Mouse (Mus musculus) liver, embryonic 13.5 days (tissue): ENCODE results near the gene Olfr1394. TPM values are rescaled to one million over a fixed set of nuclear protein-coding genes. Genes with fewer than 3 reads are reported as not detected.
"Not testable (repeated sequence)": the region's sequence is repeated elsewhere in the genome, so short reads cannot be mapped to it uniquely, and the experiment has no call there.

Experiments used
- ATAC-seq: fragments of 200-750 bp; cut with Nextera tagmentation; 2 replicates; pipeline ENCODE4 v1.8.0; 2017; ENCODE audit warnings: low read depth, mild to moderate bottlenecking, moderate number of reproducible peaks, moderate library complexity
- DNase-seq: peaks from one replicate; pipeline ENCODE4 v3.0.0; 2022
- H3K27ac ChIP-seq: fragments of 300-500 bp; sonication (generic); 2 replicates; pipeline ENCODE4 v1.5.1; 2015; ENCODE audit warnings: moderate library complexity, mild to moderate bottlenecking, inconsistent platforms
- H3K27me3 ChIP-seq: fragments of 300-500 bp; sonication (generic); 2 replicates; pipeline ENCODE4 v1.6.1; 2015; ENCODE audit warnings: mild to moderate bottlenecking, inconsistent platforms
- H3K36me3 ChIP-seq: fragments of 300-500 bp; sonication (generic); 2 replicates; pipeline ENCODE4 v1.6.1; 2015; ENCODE audit warnings: mild to moderate bottlenecking, inconsistent platforms
- H3K4me1 ChIP-seq: fragments of 300-500 bp; sonication (generic); replicated peaks from 2 replicates; pipeline ENCODE4 v1.6.1; 2015; ENCODE audit warnings: inconsistent platforms
- H3K4me2 ChIP-seq: fragments of 300-500 bp; sonication (generic); 2 replicates; pipeline ENCODE4 v1.6.1; 2015; ENCODE audit warnings: inconsistent platforms, mild to moderate bottlenecking, moderate library complexity
- H3K4me3 ChIP-seq: fragments of 300-500 bp; sonication (generic); replicated peaks from 2 replicates; pipeline ENCODE4 v1.5.1; 2015; ENCODE audit warnings: mild to moderate bottlenecking, inconsistent platforms
- H3K9ac ChIP-seq: fragments of 300-500 bp; sonication (generic); 2 replicates; pipeline ENCODE4 v1.6.1; 2015; ENCODE audit warnings: mild to moderate bottlenecking, inconsistent platforms
- H3K9me3 ChIP-seq: fragments of 300-500 bp; sonication (generic); replicated peaks from 2 replicates; pipeline ENCODE4 v1.6.1; 2016; ENCODE audit warnings: inconsistent platforms
- WGBS: fragments of 180-500 bp; shearing (Covaris S2); methylation state at CpG from one replicate; pipeline ENCODE4 v1.1.7; 2015; ENCODE audit not compliant: insufficient replicate concordance; 5-methylcytosine and 5-hydroxymethylcytosine counted together
- polyA plus RNA-seq: library from polyadenylated mRNA; unstranded; fragments of >200 nt; fragmentation: Nextera tagmentation; extraction: Ambion mirVana; gene quantifications from 2 replicates; pipeline ENCODE4 v1.2.1, GENCODE M21; 2015

The Olfr1394 gene
- polyA plus RNA-seq, 1 experiment from 2014 or later: not detected

DNA sequence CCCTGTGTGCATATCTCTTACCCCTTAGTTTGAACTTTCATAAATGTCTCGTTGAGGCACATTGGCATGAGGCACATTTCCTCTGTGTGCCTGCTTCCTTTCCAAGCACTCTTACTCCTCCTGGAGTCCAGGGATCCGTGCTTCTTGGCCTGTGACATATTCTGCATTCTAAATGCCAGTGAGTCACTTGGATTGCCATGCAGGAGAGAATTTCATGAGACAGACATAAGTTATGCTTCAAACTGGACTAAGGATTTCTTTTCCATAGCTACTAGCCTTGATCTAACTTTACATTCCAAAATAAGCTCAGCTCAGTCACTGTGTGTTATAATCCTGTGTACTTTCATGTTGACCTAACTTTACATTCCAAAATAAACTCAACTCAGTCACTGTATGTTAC is 36.9 kb downstream of the Olfr1394 start:
- ATAC-seq (no peak), DNase-seq (no peak)
- Histone ChIP-seq H3K4me2 (no peak overlapping the region), H3K4me1 (peaks cover 4% of the 10 kb centered on the region; the same call in 1 of the 2 replicates), H3K9me3 (no peaks in the 10 kb centered on the region), H3K4me3 (no peak overlapping the region), H3K27me3 (no peaks in the 10 kb centered on the region), H3K36me3 (no peaks in the 10 kb centered on the region), H3K9ac (no peak overlapping the region), H3K27ac (no peak overlapping the region)
- 39% methylated on average over 2 of the region's 2 CpGs for WGBS

DNA sequence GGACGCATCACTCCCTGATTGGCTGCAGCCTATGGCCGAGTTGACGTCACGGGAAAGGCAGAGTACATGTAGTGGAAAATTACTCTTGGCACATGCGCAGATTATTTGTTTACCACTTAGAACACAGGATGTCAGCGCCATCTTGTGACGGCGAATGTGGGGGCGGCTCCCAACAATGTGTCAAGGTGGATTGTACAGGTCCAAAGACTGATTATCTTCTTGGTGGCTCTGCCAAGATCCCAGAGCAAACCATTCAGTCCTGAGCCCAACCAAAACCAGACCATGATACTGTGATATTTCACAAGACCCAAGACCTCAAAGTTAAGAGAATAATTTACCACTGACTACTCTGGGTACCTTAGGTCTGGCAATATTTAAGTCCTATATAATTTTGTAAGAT is 40.6 kb downstream of the Olfr1394 start:
- H3K4me3 ChIP-seq, H3K36me3 ChIP-seq, H3K27me3 ChIP-seq, H3K9ac ChIP-seq, H3K27ac ChIP-seq, H3K4me1 ChIP-seq, H3K4me2 ChIP-seq, DNase-seq, ATAC-seq, H3K9me3 ChIP-seq: not testable (repeated sequence)
- WGBS: 85% methylated on average over 9 of the region's 9 CpGs

- ATAC-seq: peak; percentile 29; the same call in 1 of the 2 replicates
- no peak overlapping the region for H3K9ac ChIP-seq
- H3K4me3 ChIP-seq: no peak overlapping the region
- H3K9me3 ChIP-seq: no peaks in the 10 kb centered on the region
- H3K27me3 ChIP-seq: no peaks in the 10 kb centered on the region
- WGBS: 27% methylated on average over 7 of the region's 7 CpGs
- H3K4me1 ChIP-seq: peaks cover 9% of the 10 kb centered on the region
- H3K36me3 ChIP-seq: no peaks in the 10 kb centered on the region
- no peak for DNase-seq
- H3K27ac ChIP-seq: no peak overlapping the region
- no peak overlapping the region for H3K4me2 ChIP-seq
Measured at GRCm38 (mm10) chr11:49195819-49196322, 41.7 kb downstream of the Olfr1394 start.

DNA sequence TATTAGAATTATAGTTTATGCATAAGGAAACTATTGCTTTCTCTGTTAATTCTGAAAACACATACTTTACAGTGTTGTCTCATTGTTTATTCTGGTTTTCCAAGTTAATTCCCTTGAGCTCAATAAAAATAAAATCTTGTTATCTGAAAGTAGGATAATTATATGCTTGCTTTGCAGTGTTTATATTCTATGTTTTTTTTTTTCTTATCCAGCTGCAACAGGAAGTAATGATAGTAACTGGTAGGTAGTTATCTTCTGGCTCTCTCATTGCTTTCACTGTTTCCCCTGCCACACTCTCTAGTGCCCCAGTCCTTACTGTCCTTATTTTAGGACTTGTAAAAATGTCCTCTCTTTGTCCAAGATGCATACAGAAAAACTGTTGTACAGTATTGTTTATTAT is 46.5 kb downstream of the Olfr1394 start:
- no peak for DNase-seq
- Histone ChIP-seq H3K27me3 (no peaks in the 10 kb centered on the region), H3K4me1 (peaks cover 31% of the 10 kb centered on the region)

DNA sequence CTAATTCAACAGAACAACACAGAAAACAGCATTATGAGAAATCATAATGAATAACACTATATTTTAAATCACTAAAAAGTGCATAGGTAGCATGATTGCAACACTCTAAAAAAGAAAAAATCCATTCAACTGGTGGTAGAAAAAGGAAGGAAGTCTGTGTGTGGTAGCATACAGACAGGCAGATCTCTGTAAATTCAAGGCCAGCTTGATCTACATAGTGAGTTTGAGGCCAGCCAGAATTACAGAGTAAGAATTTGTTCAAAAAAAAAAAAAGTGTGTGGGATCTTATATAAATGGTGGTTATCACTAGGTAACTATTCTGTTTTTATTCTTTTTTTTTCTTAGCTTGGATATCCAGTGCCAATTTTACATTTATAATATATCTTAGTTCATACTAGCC is 47.0 kb downstream of the Olfr1394 start:
- Histone ChIP-seq H3K4me2 (no peak overlapping the region), H3K9ac (no peak overlapping the region)
- no peak for ATAC-seq

More for the DNA sequence above, 46.5 kb downstream of the Olfr1394 start:
- ATAC-seq: no peak
- no peaks in the 10 kb centered on the region for H3K36me3 ChIP-seq
- no peaks in the 10 kb centered on the region for H3K9me3 ChIP-seq
- no peak overlapping the region for H3K4me2 ChIP-seq
- no peak overlapping the region for H3K9ac ChIP-seq
- H3K27ac ChIP-seq: no peak overlapping the region
- no peak overlapping the region for H3K4me3 ChIP-seq

GRCm38 (mm10) chr11:49202071-49202470 is 47.9 kb downstream of the Olfr1394 start:
- WGBS: 31% methylated on average over 2 of the region's 2 CpGs
- ATAC-seq (no peak), DNase-seq (no peak)
- H3K27ac ChIP-seq: peak overlapping the region; percentile 98
- H3K4me1 ChIP-seq: peaks cover 43% of the 10 kb centered on the region
- peak overlapping the region; percentile 82 for H3K4me3 ChIP-seq
- H3K36me3 ChIP-seq: peaks cover 8% of the 10 kb centered on the region; the same call in 1 of the 2 replicates
- no peaks in the 10 kb centered on the region for H3K9me3 ChIP-seq
- H3K27me3 ChIP-seq: no peaks in the 10 kb centered on the region
- peak overlapping the region; percentile 94 for H3K4me2 ChIP-seq
- peak overlapping the region; percentile 92 for H3K9ac ChIP-seq

More for the DNA sequence above, 47.0 kb downstream of the Olfr1394 start:
- Histone ChIP-seq H3K27ac (no peak overlapping the region), H3K27me3 (no peaks in the 10 kb centered on the region), H3K4me1 (peaks cover 33% of the 10 kb centered on the region), H3K36me3 (no peaks in the 10 kb centered on the region; the same call in 1 of the 2 replicates), H3K4me3 (no peak overlapping the region), H3K9me3 (no peaks in the 10 kb centered on the region)
- DNase-seq: no peak

DNA sequence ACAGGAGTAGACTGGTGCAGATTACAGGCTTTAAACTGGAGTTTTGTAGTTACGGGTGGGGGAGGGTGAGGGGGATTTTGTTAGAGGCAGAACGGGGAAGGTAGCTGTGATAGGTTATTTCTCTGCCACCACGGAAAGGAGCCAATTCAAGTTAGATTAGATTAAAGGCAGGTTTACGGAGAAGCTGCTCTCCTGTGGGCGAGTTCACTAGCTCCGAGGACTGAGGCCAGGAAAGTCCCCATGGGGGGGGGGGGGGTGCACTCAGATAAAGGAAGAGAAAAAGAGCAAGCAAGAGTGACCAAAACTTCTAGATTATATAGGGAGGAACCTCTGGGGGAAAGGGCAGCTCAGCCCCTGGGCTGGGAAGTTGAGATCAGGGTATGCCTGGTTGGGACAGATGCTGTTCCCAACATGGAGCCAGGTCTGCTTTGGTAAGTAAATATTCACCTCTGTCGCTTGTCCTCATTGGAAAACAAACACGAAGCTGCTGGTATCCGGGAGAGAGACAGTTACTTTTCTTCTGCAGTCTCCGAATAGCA is 48.4 kb downstream of the Olfr1394 start:
- Histone ChIP-seq H3K4me1 (peaks cover 48% of the 10 kb centered on the region), H3K27ac (peak overlapping the region; percentile 98), H3K9me3 (no peaks in the 10 kb centered on the region), H3K9ac (peak overlapping the region; percentile 92), H3K4me3 (peak overlapping the region; percentile 82), H3K27me3 (no peaks in the 10 kb centered on the region), H3K4me2 (peak overlapping the region; percentile 94), H3K36me3 (peaks cover 8% of the 10 kb centered on the region; the same call in 1 of the 2 replicates)
- 2% methylated on average over 10 of the region's 10 CpGs for WGBS
- peak; percentile 9; the same call in 1 of the 2 replicates for ATAC-seq
- DNase-seq: peak; percentile 15

GRCm38 (mm10) chr11:49203129-49203768 is 49.1 kb downstream of the Olfr1394 start, which contains the start of gene Zfp62:
Gene Zfp62 (plus strand): TSS chr11:49203292.
- ATAC-seq: peak; percentile 93
- H3K36me3 ChIP-seq: peaks cover 8% of the 10 kb centered on the region; the same call in 1 of the 2 replicates
- peak within 1 kb of the TSS; percentile 92 for H3K9ac ChIP-seq
- under 1% methylated on average over 45 of the region's 47 CpGs for WGBS
- DNase-seq: peak; percentile 92
- peak within 1 kb of the TSS; percentile 94 for H3K4me2 ChIP-seq
- H3K4me1 ChIP-seq: peaks cover 53% of the 10 kb centered on the region
- peak within 1 kb of the TSS; percentile 98 for H3K27ac ChIP-seq
- no peaks in the 10 kb centered on the region for H3K9me3 ChIP-seq
- H3K4me3 ChIP-seq: peak within 1 kb of the TSS; percentile 82
- H3K27me3 ChIP-seq: no peaks in the 10 kb centered on the region

GRCm38 (mm10) chr11:49203771-49204497 is 49.8 kb downstream of the Olfr1394 start:
- H3K9ac ChIP-seq: peak overlapping the region; percentile 92
- peaks cover 8% of the 10 kb centered on the region; the same call in 1 of the 2 replicates for H3K36me3 ChIP-seq
- no peaks in the 10 kb centered on the region for H3K27me3 ChIP-seq
- DNase-seq (no peak), ATAC-seq (peak; percentile 65)
- H3K4me2 ChIP-seq: peak overlapping the region; percentile 94
- peak overlapping the region; percentile 82 for H3K4me3 ChIP-seq
- peak overlapping the region; percentile 98 for H3K27ac ChIP-seq
- H3K4me1 ChIP-seq: peaks cover 57% of the 10 kb centered on the region
- no peaks in the 10 kb centered on the region for H3K9me3 ChIP-seq
- under 1% methylated on average over 24 of the region's 24 CpGs for WGBS

GRCm38 (mm10) chr11:49205080-49205590 is 51.0 kb downstream of the Olfr1394 start:
- H3K4me1 ChIP-seq: peaks cover 63% of the 10 kb centered on the region
- DNase-seq (no peak), ATAC-seq (no peak)
- no peak overlapping the region; the same call in 1 of the 2 replicates for H3K27ac ChIP-seq
- H3K9me3 ChIP-seq: no peaks in the 10 kb centered on the region
- peaks cover 8% of the 10 kb centered on the region; the same call in 1 of the 2 replicates for H3K36me3 ChIP-seq
- no peaks in the 10 kb centered on the region for H3K27me3 ChIP-seq
- H3K4me2 ChIP-seq: peak overlapping the region; percentile 94
- peak overlapping the region; percentile 82; the same call in 1 of the 2 replicates for H3K4me3 ChIP-seq
- WGBS: 85% methylated on average over 6 of the region's 6 CpGs
- H3K9ac ChIP-seq: peak overlapping the region; percentile 14; the same call in 1 of the 2 replicates

- H3K4me1 ChIP-seq: peaks cover 65% of the 10 kb centered on the region
- ATAC-seq (no peak), DNase-seq (no peak)
- no peaks in the 10 kb centered on the region for H3K27me3 ChIP-seq
- H3K9me3 ChIP-seq: no peaks in the 10 kb centered on the region
- no peak overlapping the region for H3K4me2 ChIP-seq
- H3K27ac ChIP-seq: peak overlapping the region; percentile 6; the same call in 1 of the 2 replicates
- 83% methylated on average over 1 of the region's 1 CpGs for WGBS
- no peak overlapping the region for H3K4me3 ChIP-seq
- H3K36me3 ChIP-seq: peaks cover 8% of the 10 kb centered on the region; the same call in 1 of the 2 replicates
- no peak overlapping the region for H3K9ac ChIP-seq
Measured at GRCm38 (mm10) chr11:49207495-49207894, 53.3 kb downstream of the Olfr1394 start.
